In the genomic region with DNA sequence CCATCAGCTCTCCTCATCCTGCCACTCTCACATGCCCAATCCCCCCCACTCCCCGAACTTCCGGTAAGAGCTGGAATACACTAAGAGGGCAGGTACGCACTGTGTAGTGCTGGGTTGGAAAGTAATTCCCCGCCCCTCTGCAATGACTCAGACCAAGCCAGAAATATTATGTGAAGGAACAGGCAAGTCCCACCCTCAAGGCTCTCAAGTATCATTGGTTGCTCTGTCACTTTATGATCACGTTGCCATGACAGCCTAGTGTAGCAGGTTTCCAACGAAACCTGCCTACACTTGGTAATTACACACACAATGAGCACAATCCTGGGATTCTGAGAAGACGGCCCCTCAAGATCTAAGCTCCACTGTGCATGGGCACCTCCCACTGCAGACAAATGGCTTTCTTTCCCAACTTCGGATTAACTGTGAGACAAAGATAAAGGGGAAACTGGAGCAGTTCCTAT, we compare ENCODE assay signal across 8 mouse cellular contexts. TPM values are rescaled to one million over a fixed set of nuclear protein-coding genes. Genes with fewer than 3 reads are reported as not detected.
A peak's percentile ranks its signal among the peaks of the same experiment; 100 is the strongest.
DNase-seq lines count a peak whose midpoint lies in the region; ATAC-seq and TF ChIP-seq lines count a peak whose summit lies in the region.
"Had no signal": no experiment of that assay in that cellular context is flagged by ENCODE, and none has a peak within 500 bp of the region (broad histone marks: within the 10 kb centered on the region; RNA-seq: fewer than 3 reads in every experiment).

No protein-coding gene starts in this region.

- no peak for ATAC-seq in neural tube, embryonic 11.5 days (ENCODE audit: insufficient read depth, low FRiP score, low TSS enrichment)
- peak; percentile 19; the same call in 1 of the 2 replicates for ATAC-seq in embryonic facial prominence, embryonic 12.5 days (ENCODE audit: insufficient number of reproducible peaks, insufficient read depth, low FRiP score, low TSS enrichment)
- ATAC-seq in hindbrain, postnatal 0 days: peak; percentile 77

- H3K9me3 ChIP-seq in neural tube, embryonic 11.5 days (ENCODE audit: control insufficient read depth, low read length): no peaks in the 10 kb centered on the region
- H3K9me3 ChIP-seq in embryonic facial prominence, embryonic 12.5 days: no peaks in the 10 kb centered on the region
- H3K9me3 ChIP-seq in hindbrain, postnatal 0 days (ENCODE audit: low read length): no peaks in the 10 kb centered on the region

- TF ChIP-seq POLR2A in lung, adult 2 months (IDR thresholded peaks at IDR 0.05; ENCODE audit: borderline replicate concordance, extremely low read depth, low read depth, low read length): no peak
- no peak for TF ChIP-seq POLR2A in olfactory bulb, adult 2 months (IDR thresholded peaks at IDR 0.05; ENCODE audit: insufficient read depth, low read depth, low read length)

- no peak overlapping the region; the same call in 1 of the 2 replicates for H3K27ac ChIP-seq in neural tube, embryonic 11.5 days (ENCODE audit: low read depth, low read length)
- H3K27ac ChIP-seq in embryonic facial prominence, embryonic 12.5 days: peak overlapping the region; percentile 65
- H3K27ac ChIP-seq in hindbrain, postnatal 0 days: peak overlapping the region; percentile 86
- H3K27ac ChIP-seq in olfactory bulb, adult 2 months (ENCODE audit: insufficient read depth, low read depth, low read length): peak overlapping the region; percentile 80

- no peak overlapping the region for H3K9ac ChIP-seq in neural tube, embryonic 11.5 days (ENCODE audit: low read length)
- no peak overlapping the region for H3K9ac ChIP-seq in embryonic facial prominence, embryonic 12.5 days
- H3K9ac ChIP-seq in hindbrain, postnatal 0 days (replicated peaks; ENCODE audit: low read length): peak overlapping the region; percentile 46

- H3K4me2 ChIP-seq in neural tube, embryonic 11.5 days (ENCODE audit: low read depth): peak overlapping the region; percentile 25
- H3K4me2 ChIP-seq in embryonic facial prominence, embryonic 12.5 days (replicated peaks): peak overlapping the region; percentile 23
- peak overlapping the region; percentile 86 for H3K4me2 ChIP-seq in hindbrain, postnatal 0 days (ENCODE audit: low read depth, low read length)

- WGBS in neural tube, embryonic 11.5 days: 52% methylated on average over 8 of the region's 8 CpGs
- 60% methylated on average over 8 of the region's 8 CpGs for WGBS in embryonic facial prominence, embryonic 12.5 days
- WGBS in hindbrain, postnatal 0 days: 34% methylated on average over 8 of the region's 8 CpGs
- WGBS in lung, adult 2 months: 20% methylated on average over 8 of the region's 8 CpGs
- 9% methylated on average over 8 of the region's 8 CpGs for WGBS in olfactory bulb, adult 2 months

- DNase-seq in neural tube, embryonic 11.5 days (ENCODE audit: low spot score): no peak
- no peak for DNase-seq in neural tube, embryonic 10.5 days (ENCODE audit: extremely low spot score, low spot score)
- DNase-seq in hindbrain, postnatal 0 days (ENCODE audit: low spot score): peak; percentile 80
- DNase-seq in lung, adult 2 months: peak; percentile 44
- no peak for DNase-seq in cerebellum, postnatal 4 days (ENCODE audit: low spot score in 2 of 2)

- no peaks in the 10 kb centered on the region; the same call in 1 of the 2 replicates for H3K36me3 ChIP-seq in neural tube, embryonic 11.5 days (ENCODE audit: control insufficient read depth, insufficient read depth, low read length)
- no peaks in the 10 kb centered on the region for H3K36me3 ChIP-seq in embryonic facial prominence, embryonic 12.5 days
- no peaks in the 10 kb centered on the region for H3K36me3 ChIP-seq in hindbrain, postnatal 0 days (ENCODE audit: insufficient read depth, low read length)

- H3K27me3 ChIP-seq in neural tube, embryonic 11.5 days (ENCODE audit: control insufficient read depth, insufficient read depth, low read length): no peaks in the 10 kb centered on the region
- no peaks in the 10 kb centered on the region for H3K27me3 ChIP-seq in embryonic facial prominence, embryonic 12.5 days
- no peaks in the 10 kb centered on the region for H3K27me3 ChIP-seq in hindbrain, postnatal 0 days (ENCODE audit: insufficient read depth, low read length)

- no peak overlapping the region for H3K4me3 ChIP-seq in neural tube, embryonic 11.5 days (ENCODE audit: low read depth, low read length)
- no peak overlapping the region for H3K4me3 ChIP-seq in embryonic facial prominence, embryonic 12.5 days
- H3K4me3 ChIP-seq in hindbrain, postnatal 0 days (ENCODE audit: low read length): peak overlapping the region; percentile 50
- no peak overlapping the region for H3K4me3 ChIP-seq in lung, adult 2 months (replicated peaks; ENCODE audit: extremely low read depth, low read depth, low read length)
- H3K4me3 ChIP-seq in olfactory bulb, adult 2 months (ENCODE audit: insufficient read depth, low read depth, low read length): peak overlapping the region; percentile 27
- H3K4me3 ChIP-seq: erythroblast, embryonic 14.5 days had no signal

- no peak for TF ChIP-seq CTCF in hindbrain, postnatal 0 days (IDR thresholded peaks at IDR 0.05; ENCODE audit: low read depth)
- TF ChIP-seq CTCF in lung, adult 2 months (IDR thresholded peaks at IDR 0.05; ENCODE audit: insufficient read depth, low read length): no peak
- no peak for TF ChIP-seq CTCF in olfactory bulb, adult 2 months (IDR thresholded peaks at IDR 0.05; ENCODE audit: insufficient read depth, low read depth, low read length)

- H3K4me1 ChIP-seq in neural tube, embryonic 11.5 days (ENCODE audit: control insufficient read depth, insufficient read depth, low read length): peaks cover 31% of the 10 kb centered on the region
- peaks cover 57% of the 10 kb centered on the region for H3K4me1 ChIP-seq in embryonic facial prominence, embryonic 12.5 days
- H3K4me1 ChIP-seq in hindbrain, postnatal 0 days (ENCODE audit: insufficient read depth, low read length): peaks cover 33% of the 10 kb centered on the region
- peaks cover 33% of the 10 kb centered on the region for H3K4me1 ChIP-seq in lung, adult 2 months (ENCODE audit: control insufficient read depth, insufficient read depth, low read length)
- H3K4me1 ChIP-seq in olfactory bulb, adult 2 months (ENCODE audit: control insufficient read depth, insufficient read depth, low read length): peaks cover 26% of the 10 kb centered on the region

RNA-seq across cellular contexts. Expression of gene Naif1, which starts 22.0 kb away (rescaled TPM):
- 5.5 and 6.9 TPM in 2 replicates for polyA plus RNA-seq in neural tube, embryonic 11.5 days (2014; fragmentation: Nextera tagmentation; extraction: Ambion mirVana)
- 6.1 and 6.3 TPM in 2 replicates for polyA plus RNA-seq in embryonic facial prominence, embryonic 12.5 days (2016; fragmentation: Nextera tagmentation; extraction: Ambion mirVana)
- total RNA-seq in hindbrain, postnatal 0 days (2014; rRNA removed): 3.1 and 3.7 TPM in 2 replicates
- 2.9 and 3.0 TPM in 2 replicates for polyA plus RNA-seq in hindbrain, postnatal 0 days (2015; fragmentation: Nextera tagmentation; extraction: Ambion mirVana)
- 5.1 and 5.5 TPM in 2 replicates for polyA plus RNA-seq in lung, adult 2 months (2012; rRNA removed)
- polyA plus RNA-seq in olfactory bulb, adult 2 months (2012; ENCODE audit: insufficient read depth, insufficient read length, low replicate concordance, missing spikeins): not detected in 2 replicates

RNA-seq across cellular contexts. Expression of gene Slc25a25, which starts 23.0 kb away (rescaled TPM):
- 28.1 and 33.5 TPM in 2 replicates for polyA plus RNA-seq in neural tube, embryonic 11.5 days (2014; fragmentation: Nextera tagmentation; extraction: Ambion mirVana)
- 30.2 and 31.5 TPM in 2 replicates for polyA plus RNA-seq in embryonic facial prominence, embryonic 12.5 days (2016; fragmentation: Nextera tagmentation; extraction: Ambion mirVana)
- 64.3 and 69.6 TPM in 2 replicates for total RNA-seq in hindbrain, postnatal 0 days (2014; rRNA removed)
- polyA plus RNA-seq in hindbrain, postnatal 0 days (2015; fragmentation: Nextera tagmentation; extraction: Ambion mirVana): 44.4 and 46.4 TPM in 2 replicates
- polyA plus RNA-seq in lung, adult 2 months (2012; rRNA removed): 19.9 and 21.9 TPM in 2 replicates
- polyA plus RNA-seq in olfactory bulb, adult 2 months (2012; ENCODE audit: insufficient read depth, insufficient read length, low replicate concordance, missing spikeins): 221 TPM in 1 of 2 replicates, not detected in the other

RNA-seq across cellular contexts. Expression of gene Ptges2, which starts 32.6 kb away (rescaled TPM):
- polyA plus RNA-seq in neural tube, embryonic 11.5 days (2014; fragmentation: Nextera tagmentation; extraction: Ambion mirVana): 25.6 and 33.6 TPM in 2 replicates
- polyA plus RNA-seq in embryonic facial prominence, embryonic 12.5 days (2016; fragmentation: Nextera tagmentation; extraction: Ambion mirVana): 36.1 and 36.9 TPM in 2 replicates
- total RNA-seq in hindbrain, postnatal 0 days (2014; rRNA removed): 41.3 and 45.5 TPM in 2 replicates
- polyA plus RNA-seq in hindbrain, postnatal 0 days (2015; fragmentation: Nextera tagmentation; extraction: Ambion mirVana): 55.6 and 57.0 TPM in 2 replicates
- polyA plus RNA-seq in lung, adult 2 months (2012; rRNA removed): 14.7 and 23.8 TPM in 2 replicates
- not detected in 2 replicates for polyA plus RNA-seq in olfactory bulb, adult 2 months (2012; ENCODE audit: insufficient read depth, insufficient read length, low replicate concordance, missing spikeins)

RNA-seq across cellular contexts. Expression of gene Lcn2, which starts 40.2 kb away (rescaled TPM):
- 0.25 and 0.51 TPM in 2 replicates for polyA plus RNA-seq in neural tube, embryonic 11.5 days (2014; fragmentation: Nextera tagmentation; extraction: Ambion mirVana)
- 1.3 and 1.4 TPM in 2 replicates for polyA plus RNA-seq in embryonic facial prominence, embryonic 12.5 days (2016; fragmentation: Nextera tagmentation; extraction: Ambion mirVana)
- total RNA-seq in hindbrain, postnatal 0 days (2014; rRNA removed): 0.31 and 0.58 TPM in 2 replicates
- polyA plus RNA-seq in hindbrain, postnatal 0 days (2015; fragmentation: Nextera tagmentation; extraction: Ambion mirVana): 0.80 and 0.93 TPM in 2 replicates
- 193 and 242 TPM in 2 replicates for polyA plus RNA-seq in lung, adult 2 months (2012; rRNA removed)
- not detected in 2 replicates for polyA plus RNA-seq in olfactory bulb, adult 2 months (2012; ENCODE audit: insufficient read depth, insufficient read length, low replicate concordance, missing spikeins)

RNA-seq across cellular contexts. Expression of gene 1110008P14Rik, which starts 46.6 kb away (rescaled TPM):
- polyA plus RNA-seq in neural tube, embryonic 11.5 days (2014; fragmentation: Nextera tagmentation; extraction: Ambion mirVana): 59.8 and 65.6 TPM in 2 replicates
- polyA plus RNA-seq in embryonic facial prominence, embryonic 12.5 days (2016; fragmentation: Nextera tagmentation; extraction: Ambion mirVana): 53.9 and 54.6 TPM in 2 replicates
- 458 and 481 TPM in 2 replicates for total RNA-seq in hindbrain, postnatal 0 days (2014; rRNA removed)
- polyA plus RNA-seq in hindbrain, postnatal 0 days (2015; fragmentation: Nextera tagmentation; extraction: Ambion mirVana): 220 and 233 TPM in 2 replicates
- polyA plus RNA-seq in lung, adult 2 months (2012; rRNA removed): 170 and 173 TPM in 2 replicates
- not detected in 2 replicates for polyA plus RNA-seq in olfactory bulb, adult 2 months (2012; ENCODE audit: insufficient read depth, insufficient read length, low replicate concordance, missing spikeins)

Comparison
In these comparisons a context has a peak if more than half of its experiments do, and no peak if none do; other contexts are left out.
1. DNase-seq: peak in hindbrain, postnatal 0 days (single experiment) and lung, adult 2 months (single experiment); none in neural tube, embryonic 11.5 days (single experiment), neural tube, embryonic 10.5 days (single experiment) and cerebellum, postnatal 4 days (0 of 2).
2. H3K4me2 ChIP-seq: peak in every context shown above with its lines; median percentile 86 in hindbrain, postnatal 0 days; 25 in neural tube, embryonic 11.5 days; 23 in embryonic facial prominence, embryonic 12.5 days.
3. H3K4me3 ChIP-seq: peak in hindbrain, postnatal 0 days (single experiment) and olfactory bulb, adult 2 months (single experiment); none in neural tube, embryonic 11.5 days (single experiment), embryonic facial prominence, embryonic 12.5 days (single experiment) and lung, adult 2 months (single experiment).
4. RNA of gene Ptges2, which starts 32.6 kb away (polyA plus RNA-seq): 55.6 to 57.0 TPM in hindbrain, postnatal 0 days, 36.1 to 36.9 TPM in embryonic facial prominence, embryonic 12.5 days, 25.6 to 33.6 TPM in neural tube, embryonic 11.5 days and 14.7 to 23.8 TPM in lung, adult 2 months; not detected in olfactory bulb, adult 2 months; every median in the first group is over 10 times any median in the second.